Comparison of ENCODE assay signal across 8 mouse cellular contexts in the genomic region with DNA sequence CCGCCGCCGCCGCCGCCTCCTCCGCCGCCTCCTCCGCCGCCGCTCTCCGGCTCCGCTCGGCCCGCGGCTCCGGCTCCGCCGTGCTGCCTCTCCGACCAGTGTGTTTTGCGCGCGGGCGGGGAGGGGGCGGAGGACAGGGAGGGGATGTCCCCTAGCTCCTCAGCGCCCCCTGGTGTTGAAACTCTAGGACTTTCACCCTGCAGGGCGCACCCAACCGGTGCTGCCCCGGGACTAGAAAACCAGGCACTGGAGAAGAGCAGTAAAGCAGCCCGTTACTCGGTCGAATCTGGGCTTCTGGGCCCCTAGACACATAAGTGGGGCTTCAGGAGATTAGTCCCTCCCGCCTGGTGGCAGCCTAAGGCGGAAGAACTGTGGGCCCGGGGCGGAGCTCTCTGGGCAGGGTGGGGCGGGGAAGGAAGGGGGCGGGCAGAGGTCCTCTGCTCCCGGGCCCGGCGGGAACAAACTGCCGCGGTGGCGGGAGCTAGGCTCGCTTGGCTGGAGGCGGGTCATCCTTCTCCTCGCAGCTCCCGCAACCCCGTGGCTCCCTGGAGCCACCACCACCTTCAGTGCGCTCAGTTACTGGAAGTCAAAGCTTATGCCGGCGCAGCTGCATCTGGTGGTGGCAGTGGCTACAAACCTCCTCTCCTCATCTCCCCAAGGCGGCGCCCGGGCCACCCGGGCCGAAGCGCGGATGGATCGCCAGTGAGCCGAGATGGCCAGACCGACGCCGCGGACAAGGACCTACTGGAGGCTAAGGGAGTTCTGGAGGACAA. TPM values are rescaled to one million over a fixed set of nuclear protein-coding genes. Genes with fewer than 3 reads are reported as not detected.
DNase-seq lines count a peak whose midpoint lies in the region; ATAC-seq and TF ChIP-seq lines count a peak whose summit lies in the region.

A gene (minus strand): TSS at position 45 of the 773 bp plus-strand sequence.

- WGBS in limb, embryonic 14.5 days, result under 1% methylated on average over 46 of the region's 64 CpGs
- WGBS in midbrain, embryonic 15.5 days, result under 1% methylated on average over 64 of the region's 64 CpGs

- TF ChIP-seq POLR2A in limb, embryonic 14.5 days (IDR thresholded peaks at IDR 0.05; ENCODE audit: borderline replicate concordance, extremely low read depth, insufficient read depth, insufficient read length), result no peak

- H3K9me3 ChIP-seq in limb, embryonic 14.5 days (ENCODE audit: control insufficient read depth, low read length), result no peaks in the 10 kb centered on the region
- no peaks in the 10 kb centered on the region for H3K9me3 ChIP-seq in midbrain, embryonic 15.5 days

- peak; percentile 90 for ATAC-seq in limb, embryonic 14.5 days (ENCODE audit: low FRiP score, low read depth)
- peak; percentile 74 for ATAC-seq in midbrain, embryonic 15.5 days (replicated peaks)

- peaks cover 99% of the 10 kb centered on the region for H3K27me3 ChIP-seq in limb, embryonic 14.5 days (ENCODE audit: control insufficient read depth, insufficient read depth, low read length)
- H3K27me3 ChIP-seq in midbrain, embryonic 15.5 days (replicated peaks), result peaks cover 93% of the 10 kb centered on the region

- H3K27ac ChIP-seq in limb, embryonic 14.5 days (replicated peaks; ENCODE audit: low read depth, low read length), result 0 out of 2 replicates have a peak within 1 kb of the TSS, but pooled peaks have one; percentile 55
- H3K27ac ChIP-seq in midbrain, embryonic 15.5 days, result no peak within 1 kb of the TSS

- peak within 1 kb of the TSS; percentile 57 for H3K4me3 ChIP-seq in limb, embryonic 14.5 days (replicated peaks; ENCODE audit: low read length)
- H3K4me3 ChIP-seq in midbrain, embryonic 15.5 days, result peak within 1 kb of the TSS; percentile 30

- DNase-seq in layer of hippocampus, adult 11-12 months (ENCODE audit: low spot score), result peak; percentile 69
- DNase-seq in layer of hippocampus, adult 9-10 months (ENCODE audit: low spot score), result no peak
- peak; percentile 73 to 83 for DNase-seq in cerebellum, postnatal 4 days (ENCODE audit: low spot score in 2 of 2)
- DNase-seq in gastrocnemius, postnatal 10 days, result peak; percentile 96
- DNase-seq in induced T-regulatory cell, adult 2 months (ENCODE audit: low read depth), result peak; percentile 97
- DNase-seq in limb, embryonic 14.5 days (ENCODE audit: low spot score), result peak; percentile 92
- peak; percentile 66 to 83 for DNase-seq in spleen, postnatal 14 days (ENCODE audit: low spot score in 2 of 2)

- peak within 1 kb of the TSS; percentile 78 for H3K4me2 ChIP-seq in limb, embryonic 14.5 days (replicated peaks; ENCODE audit: low read depth, low read length, severe bottlenecking)
- H3K4me2 ChIP-seq in midbrain, embryonic 15.5 days, result peak within 1 kb of the TSS; percentile 52

- peak within 1 kb of the TSS; percentile 65 for H3K9ac ChIP-seq in limb, embryonic 14.5 days (ENCODE audit: low read depth, low read length, severe bottlenecking)
- H3K9ac ChIP-seq in midbrain, embryonic 15.5 days, result no peak within 1 kb of the TSS

- peaks cover 5% of the 10 kb centered on the region; the same call in 1 of the 2 replicates for H3K4me1 ChIP-seq in limb, embryonic 14.5 days (ENCODE audit: control insufficient read depth, insufficient read depth, low read length)
- H3K4me1 ChIP-seq in midbrain, embryonic 15.5 days, result peaks cover 24% of the 10 kb centered on the region

- no peaks in the 10 kb centered on the region for H3K36me3 ChIP-seq in limb, embryonic 14.5 days (ENCODE audit: control insufficient read depth, insufficient read depth, low read length)
- no peaks in the 10 kb centered on the region for H3K36me3 ChIP-seq in midbrain, embryonic 15.5 days (replicated peaks)

RNA-seq across cellular contexts. Expression of the gene that starts here (rescaled TPM):
- total RNA-seq in gastrocnemius, postnatal 10 days (2021), result under 1 TPM; 0.85 to 0.90 TPM
- 3.9 and 6.6 TPM in 2 replicates for polyA plus RNA-seq in limb, embryonic 14.5 days (2012; rRNA removed)
- polyA plus RNA-seq in limb, embryonic 14.5 days (2014; fragmentation: Nextera tagmentation; extraction: Ambion mirVana), result 1.2 and 1.5 TPM in 2 replicates
- polyA plus RNA-seq in midbrain, embryonic 15.5 days (2015; fragmentation: Nextera tagmentation; extraction: Ambion mirVana), result 0.46 and 0.88 TPM in 2 replicates

Comparison
In these comparisons a context has a peak if more than half of its experiments do, and no peak if none do; other contexts are left out.
1. Peak in DNase-seq in gastrocnemius, postnatal 10 days; RNA of the gene not detected or under 1 TPM.
2. Peak in ATAC-seq, H3K4me3 ChIP-seq and H3K4me2 ChIP-seq in midbrain, embryonic 15.5 days; RNA of the gene not detected or under 1 TPM.